In genomic region chr11:49247255-49247654, GRCm38 (mm10) we compare ENCODE assay signal across 11 mouse cellular contexts. TPM values are rescaled to one million over a fixed set of nuclear protein-coding genes. Genes with fewer than 3 reads are reported as not detected.
DNase-seq lines count a peak whose midpoint lies in the region; ATAC-seq and TF ChIP-seq lines count a peak whose summit lies in the region.
"Had no signal": no experiment of that assay in that cellular context is flagged by ENCODE, and none has a peak within 500 bp of the region (broad histone marks: within the 10 kb centered on the region; RNA-seq: fewer than 3 reads in every experiment).

No protein-coding gene starts in this region.

- WGBS in hindbrain, embryonic 13.5 days: 61% methylated on average over 2 of the region's 2 CpGs
- WGBS in hindbrain, embryonic 10.5 days: 67% methylated on average over 2 of the region's 2 CpGs
- 64% methylated on average over 2 of the region's 2 CpGs for WGBS in hindbrain, embryonic 14.5 days

- no peak for TF ChIP-seq EP300 in MEL (IDR thresholded peaks at IDR 0.05; ENCODE audit: low read depth in 1 of 2, low read length in 2 of 2)

- no peak overlapping the region for H3K4me2 ChIP-seq in hindbrain, embryonic 13.5 days
- H3K4me2 ChIP-seq in hindbrain, embryonic 14.5 days (replicated peaks): no peak overlapping the region

- H3K9ac ChIP-seq in hindbrain, embryonic 13.5 days: peak overlapping the region; percentile 58
- no peak overlapping the region for H3K9ac ChIP-seq in MEL (ENCODE audit: control insufficient read depth, low read depth, low read length, poor library complexity, severe bottlenecking)
- H3K9ac ChIP-seq in hindbrain, embryonic 14.5 days: peak overlapping the region; percentile 20; the same call in 1 of the 2 replicates

- TF ChIP-seq RAD21 in MEL (IDR thresholded peaks at IDR 0.05; ENCODE audit: low read depth, low read length): no peak

- 0 out of 2 replicates have a peak, but pooled peaks cover 4% of the 10 kb centered on the region for H3K36me3 ChIP-seq in hindbrain, embryonic 13.5 days
- H3K36me3 ChIP-seq in hindbrain, embryonic 10.5 days: peaks cover 5% of the 10 kb centered on the region; the same call in 1 of the 2 replicates
- peaks cover 0 to 27% of the 10 kb centered on the region in 2 experiments; a peak in 2 of 4 replicates for H3K36me3 ChIP-seq in MEL (ENCODE audit: control insufficient read depth in 1 of 2, insufficient read depth in 2 of 2, low read length in 2 of 2)
- H3K36me3 ChIP-seq in hindbrain, embryonic 14.5 days (replicated peaks; ENCODE audit: control insufficient read depth, insufficient read depth): no peaks in the 10 kb centered on the region

- no peak for DNase-seq in hindbrain, embryonic 10.5 days (ENCODE audit: low spot score)
- peak; percentile 67 for DNase-seq in MEL (ENCODE audit: low read depth, low spot score)
- no peak for DNase-seq in hindbrain, embryonic 14.5 days (ENCODE audit: low spot score)
- peak; percentile 58 for DNase-seq in naive thymus-derived CD4-positive, alpha-beta T cell, adult 2 months (ENCODE audit: low read depth)
- no peak for DNase-seq in urinary bladder, postnatal 36 days (ENCODE audit: low spot score in 2 of 2)
- DNase-seq in adrenal gland, postnatal 14 days: no peak
- DNase-seq in cerebellum, postnatal 36 days: no peak
- DNase-seq: cerebellum, adult 9-10 months; gastrocnemius, postnatal 14 days had no signal

- H3K9me3 ChIP-seq in hindbrain, embryonic 13.5 days: no peaks in the 10 kb centered on the region
- H3K9me3 ChIP-seq in hindbrain, embryonic 10.5 days: no peaks in the 10 kb centered on the region
- H3K9me3 ChIP-seq in MEL (replicated peaks; ENCODE audit: insufficient read depth, low read length): no peaks in the 10 kb centered on the region
- H3K9me3 ChIP-seq in hindbrain, embryonic 14.5 days (ENCODE audit: control insufficient read depth, low read length): no peaks in the 10 kb centered on the region

- no peak for TF ChIP-seq POLR2A in MEL (IDR thresholded peaks at IDR 0.05; ENCODE audit: control insufficient read depth in 1 of 2, insufficient read depth in 1 of 2, low read depth in 1 of 2, low read length in 2 of 2, poor library complexity in 1 of 2)

- peaks cover 74% of the 10 kb centered on the region for H3K4me1 ChIP-seq in hindbrain, embryonic 13.5 days (replicated peaks)
- H3K4me1 ChIP-seq in hindbrain, embryonic 10.5 days (replicated peaks): peaks cover 73% of the 10 kb centered on the region
- H3K4me1 ChIP-seq in MEL (ENCODE audit: control insufficient read depth in 1 of 2, insufficient read depth in 2 of 2, low read length in 2 of 2): peaks cover 17 to 23% of the 10 kb centered on the region in 2 experiments
- H3K4me1 ChIP-seq in hindbrain, embryonic 14.5 days (replicated peaks; ENCODE audit: control insufficient read depth, insufficient read depth, low read length): peaks cover 54% of the 10 kb centered on the region

- peaks cover 12% of the 10 kb centered on the region for H3K79me2 ChIP-seq in MEL (ENCODE audit: control insufficient read depth, insufficient read depth, low read length, poor library complexity)

- ATAC-seq in hindbrain, embryonic 13.5 days (ENCODE audit: low FRiP score): no peak
- no peak for ATAC-seq in hindbrain, embryonic 14.5 days (ENCODE audit: low FRiP score)

- H3K27me3 ChIP-seq in hindbrain, embryonic 13.5 days: no peaks in the 10 kb centered on the region
- H3K27me3 ChIP-seq in hindbrain, embryonic 10.5 days (ENCODE audit: insufficient read depth, poor library complexity, severe bottlenecking): no peaks in the 10 kb centered on the region
- no peaks in the 10 kb centered on the region for H3K27me3 ChIP-seq in MEL (ENCODE audit: control insufficient read depth in 1 of 2, insufficient read depth in 2 of 2, low read length in 2 of 2)
- H3K27me3 ChIP-seq in hindbrain, embryonic 14.5 days (ENCODE audit: control insufficient read depth, insufficient read depth, low read length): no peaks in the 10 kb centered on the region

- H3K4me3 ChIP-seq in hindbrain, embryonic 13.5 days: no peak overlapping the region
- H3K4me3 ChIP-seq in hindbrain, embryonic 10.5 days: no peak overlapping the region
- H3K4me3 ChIP-seq in MEL (ENCODE audit: control insufficient read depth in 1 of 2, insufficient read depth in 1 of 2, low read depth in 2 of 2, low read length in 2 of 2): no peak overlapping the region
- H3K4me3 ChIP-seq in hindbrain, embryonic 14.5 days (replicated peaks; ENCODE audit: low read length): no peak overlapping the region

- H3K27ac ChIP-seq in hindbrain, embryonic 13.5 days: no peak overlapping the region
- no peak overlapping the region for H3K27ac ChIP-seq in hindbrain, embryonic 10.5 days
- H3K27ac ChIP-seq in MEL (ENCODE audit: control insufficient read depth, low read depth, low read length): no peak overlapping the region
- H3K27ac ChIP-seq in hindbrain, embryonic 14.5 days: no peak overlapping the region

- TF ChIP-seq CTCF in MEL (IDR thresholded peaks at IDR 0.05 in 2 of 3, conservative IDR thresholded peaks at IDR 0.05 in 1 of 3; ENCODE audit: control insufficient read depth in 1 of 3, insufficient read depth in 1 of 3, low read depth in 2 of 3, low read length in 3 of 3, poor library complexity in 1 of 3, severe bottlenecking in 1 of 3): no peak

TF ChIP-seq in MEL, 35 proteins besides CTCF, POLR2A, EP300 and RAD21:
- TF ChIP-seq NRF1 (IDR thresholded peaks at IDR 0.05; ENCODE audit: insufficient read depth, low read depth, low read length, poor library complexity, severe bottlenecking): no peak
- no peak for TF ChIP-seq UBTF (IDR thresholded peaks at IDR 0.05; ENCODE audit: borderline replicate concordance, insufficient read depth, low read depth, low read length)
- no peak for TF ChIP-seq MXI1 (IDR thresholded peaks at IDR 0.05; ENCODE audit: low read depth, low read length)
- no peak for TF ChIP-seq POLR2AphosphoS2 (IDR thresholded peaks at IDR 0.05; ENCODE audit: low read length)
- no peak for TF ChIP-seq JUND (IDR thresholded peaks at IDR 0.05; ENCODE audit: low read depth, low read length)
- TF ChIP-seq CHD2 (IDR thresholded peaks at IDR 0.05; ENCODE audit: low read length): no peak

RNA-seq across cellular contexts. Expression of gene Mgat1, which starts 3.3 kb away (rescaled TPM):
- 31.0 and 34.0 TPM in 2 replicates for polyA plus RNA-seq in hindbrain, embryonic 13.5 days (2015; fragmentation: Nextera tagmentation; extraction: Ambion mirVana)
- 39.9 and 43.2 TPM in 2 replicates for polyA plus RNA-seq in hindbrain, embryonic 10.5 days (2016; fragmentation: Nextera tagmentation; extraction: Ambion mirVana)
- total RNA-seq in MEL (2012; rRNA removed): 41.1 and 41.9 TPM in 2 replicates
- 10 to 100 TPM in 1 of 2 experiments, not detected in 1; 44.3 TPM for polyA plus RNA-seq in MEL (2012; ENCODE audit: insufficient read depth in 1 of 2, insufficient read length in 2 of 2, low read depth in 1 of 2, low replicate concordance in 2 of 2, missing spikeins in 1 of 2)
- polyA plus RNA-seq in hindbrain, embryonic 14.5 days (2014; fragmentation: Nextera tagmentation; extraction: Ambion mirVana): 31.0 and 31.1 TPM in 2 replicates
- total RNA-seq in adrenal gland, postnatal 14 days (2021): 95.9 and 96.7 TPM in 2 replicates

RNA-seq across cellular contexts. Expression of gene Olfr1393, which starts 30.8 kb away (rescaled TPM):
- polyA plus RNA-seq in hindbrain, embryonic 13.5 days (2015; fragmentation: Nextera tagmentation; extraction: Ambion mirVana): 0.22 TPM in 1 of 2 replicates, not detected in the other
- polyA plus RNA-seq in hindbrain, embryonic 10.5 days (2016; fragmentation: Nextera tagmentation; extraction: Ambion mirVana): not detected in 2 replicates
- total RNA-seq in MEL (2012; rRNA removed): not detected in 2 replicates
- not detected for polyA plus RNA-seq in MEL (2012; ENCODE audit: insufficient read depth in 1 of 2, insufficient read length in 2 of 2, low read depth in 1 of 2, low replicate concordance in 2 of 2, missing spikeins in 1 of 2)
- not detected in 2 replicates for polyA plus RNA-seq in hindbrain, embryonic 14.5 days (2014; fragmentation: Nextera tagmentation; extraction: Ambion mirVana)
- not detected in 2 replicates for total RNA-seq in adrenal gland, postnatal 14 days (2021)

RNA-seq across cellular contexts. Expression of gene Olfr1392, which starts 37.8 kb away (rescaled TPM):
- polyA plus RNA-seq in hindbrain, embryonic 13.5 days (2015; fragmentation: Nextera tagmentation; extraction: Ambion mirVana): not detected in 2 replicates
- polyA plus RNA-seq in hindbrain, embryonic 10.5 days (2016; fragmentation: Nextera tagmentation; extraction: Ambion mirVana): 0.10 TPM in 1 of 2 replicates, not detected in the other
- not detected in 2 replicates for total RNA-seq in MEL (2012; rRNA removed)
- polyA plus RNA-seq in MEL (2012; ENCODE audit: insufficient read depth in 1 of 2, insufficient read length in 2 of 2, low read depth in 1 of 2, low replicate concordance in 2 of 2, missing spikeins in 1 of 2): not detected
- not detected in 2 replicates for polyA plus RNA-seq in hindbrain, embryonic 14.5 days (2014; fragmentation: Nextera tagmentation; extraction: Ambion mirVana)
- total RNA-seq in adrenal gland, postnatal 14 days (2021): not detected in 2 replicates
- total RNA-seq: gastrocnemius, postnatal 14 days had no signal

RNA-seq across cellular contexts. Expression of gene Zfp62, which starts 44.2 kb away (rescaled TPM):
- 53.4 and 54.6 TPM in 2 replicates for polyA plus RNA-seq in hindbrain, embryonic 13.5 days (2015; fragmentation: Nextera tagmentation; extraction: Ambion mirVana)
- 28.7 and 43.2 TPM in 2 replicates for polyA plus RNA-seq in hindbrain, embryonic 10.5 days (2016; fragmentation: Nextera tagmentation; extraction: Ambion mirVana)
- total RNA-seq in MEL (2012; rRNA removed): 30.8 and 31.8 TPM in 2 replicates
- polyA plus RNA-seq in MEL (2012; ENCODE audit: insufficient read depth in 1 of 2, insufficient read length in 2 of 2, low read depth in 1 of 2, low replicate concordance in 2 of 2, missing spikeins in 1 of 2): 100 to 1,000 TPM in 1 of 2 experiments, 10 to 100 TPM in 1; 16.7 to 132 TPM
- 46.8 and 48.2 TPM in 2 replicates for polyA plus RNA-seq in hindbrain, embryonic 14.5 days (2014; fragmentation: Nextera tagmentation; extraction: Ambion mirVana)
- 33.2 and 36.9 TPM in 2 replicates for total RNA-seq in adrenal gland, postnatal 14 days (2021)

RNA-seq across cellular contexts. Expression of gene Olfr10, which starts 57.3 kb away (rescaled TPM):
- not detected in 2 replicates for polyA plus RNA-seq in hindbrain, embryonic 13.5 days (2015; fragmentation: Nextera tagmentation; extraction: Ambion mirVana)
- polyA plus RNA-seq in hindbrain, embryonic 10.5 days (2016; fragmentation: Nextera tagmentation; extraction: Ambion mirVana): not detected in 2 replicates
- not detected in 2 replicates for total RNA-seq in MEL (2012; rRNA removed)
- polyA plus RNA-seq in MEL (2012; ENCODE audit: insufficient read depth in 1 of 2, insufficient read length in 2 of 2, low read depth in 1 of 2, low replicate concordance in 2 of 2, missing spikeins in 1 of 2): not detected
- polyA plus RNA-seq in hindbrain, embryonic 14.5 days (2014; fragmentation: Nextera tagmentation; extraction: Ambion mirVana): 0.07 TPM in 1 of 2 replicates, not detected in the other
- total RNA-seq in adrenal gland, postnatal 14 days (2021): not detected in 2 replicates
- total RNA-seq: gastrocnemius, postnatal 14 days; neutrophil, adult 5-6 weeks had no signal

Comparison
In these comparisons a context has a peak if more than half of its experiments do, and no peak if none do; other contexts are left out.
1. DNase-seq: peak in MEL (single experiment) and naive thymus-derived CD4-positive, alpha-beta T cell, adult 2 months (single experiment); none in hindbrain, embryonic 10.5 days (single experiment), hindbrain, embryonic 14.5 days (single experiment), urinary bladder, postnatal 36 days (0 of 2), adrenal gland, postnatal 14 days (single experiment) and cerebellum, postnatal 36 days (0 of 2).